Mouse (Mus musculus) neural tube, embryonic 12.5 days (tissue): Measurements from ENCODE around the gene Gnai2. TPM values are rescaled to one million over a fixed set of nuclear protein-coding genes. Genes with fewer than 3 reads are reported as not detected.

Experiments used
- ATAC-seq: fragments of 200-750 bp; cut with Nextera tagmentation; 2 replicates; pipeline ENCODE4 v1.8.0; 2017; ENCODE audit warnings: low read depth, mild to moderate bottlenecking, moderate TSS enrichment, moderate library complexity; ENCODE audit not compliant: low FRiP score
- H3K27ac ChIP-seq: fragments of 300-500 bp; sonication (generic); 2 replicates; pipeline ENCODE4 v1.5.1; 2016
- H3K27me3 ChIP-seq: fragments of 300-500 bp; sonication (generic); replicated peaks from 2 replicates; pipeline ENCODE4 v1.6.1; 2016; ENCODE audit warnings: mild to moderate bottlenecking
- H3K36me3 ChIP-seq: fragments of 300-500 bp; sonication (generic); 2 replicates; pipeline ENCODE4 v1.6.1; 2016; ENCODE audit warnings: mild to moderate bottlenecking
- H3K4me1 ChIP-seq: fragments of 300-500 bp; sonication (generic); 2 replicates; pipeline ENCODE4 v1.6.1; 2016
- H3K4me2 ChIP-seq: fragments of 300-500 bp; sonication (generic); replicated peaks from 2 replicates; pipeline ENCODE4 v1.6.1; 2016; ENCODE audit warnings: mild to moderate bottlenecking
- H3K4me3 ChIP-seq: fragments of 300-500 bp; sonication (generic); 2 replicates; pipeline ENCODE4 v1.5.1; 2016
- H3K9ac ChIP-seq: fragments of 300-500 bp; sonication (generic); 2 replicates; pipeline ENCODE4 v1.6.1; 2016; ENCODE audit warnings: mild to moderate bottlenecking
- H3K9me3 ChIP-seq: fragments of 300-500 bp; sonication (generic); 2 replicates; pipeline ENCODE4 v1.6.1; 2016; ENCODE audit warnings: mild to moderate bottlenecking
- WGBS: fragments of 180-500 bp; shearing (Covaris S2); methylation state at CpG from one replicate; pipeline ENCODE4 v1.1.7; 2016; 5-methylcytosine and 5-hydroxymethylcytosine counted together
- polyA plus RNA-seq: library from polyadenylated mRNA; unstranded; fragments of >200 nt; fragmentation: Nextera tagmentation; extraction: Ambion mirVana; gene quantifications from 2 replicates; pipeline ENCODE4 v1.2.1, GENCODE M21; 2016

Gene Gnai2
- polyA plus RNA-seq, 1 experiment from 2014 or later, result 488 TPM

DNA sequence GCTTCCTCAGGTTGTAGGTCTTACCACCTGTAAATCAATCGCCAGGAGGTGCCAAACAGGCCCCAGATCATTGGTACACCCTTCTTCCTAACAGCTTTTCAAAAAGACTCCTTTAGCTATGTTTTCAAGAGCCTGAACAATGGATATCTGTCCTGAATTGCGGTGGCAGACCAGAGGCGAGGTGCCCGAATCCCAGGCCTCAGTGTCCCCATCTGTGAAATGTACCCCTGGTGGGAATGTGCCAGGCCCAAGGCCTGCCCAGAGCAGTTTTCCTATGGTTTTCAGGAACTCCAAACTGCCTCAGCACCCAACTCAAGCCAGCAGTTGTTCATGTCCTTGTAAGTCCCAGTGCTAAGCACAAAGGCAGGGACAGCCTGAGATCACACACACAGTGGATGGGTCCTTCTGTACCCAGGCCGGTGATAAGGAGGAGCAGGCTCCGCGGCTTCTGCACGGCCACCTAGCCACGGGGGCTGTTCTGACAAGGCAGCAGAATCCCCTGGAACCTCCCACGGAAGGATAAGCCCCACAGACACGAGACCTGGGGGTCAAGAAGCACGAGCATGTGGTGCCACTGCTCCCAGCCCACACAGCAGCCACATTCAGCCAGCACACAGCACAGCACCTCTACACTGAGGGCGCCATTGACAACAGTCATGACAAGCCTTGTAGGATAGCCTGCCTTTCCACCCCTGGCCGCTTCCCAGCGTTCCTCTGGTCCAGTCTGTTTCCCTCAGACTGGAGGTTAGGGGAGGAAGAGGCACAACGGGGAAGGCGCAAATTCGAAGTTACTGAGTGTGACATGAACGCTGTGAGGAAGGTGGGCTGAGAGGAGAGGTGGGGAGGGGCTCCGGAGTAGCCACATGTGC lies 7.5 kb downstream of the Gnai2 start:
- H3K4me3 ChIP-seq, result no peak overlapping the region

DNA sequence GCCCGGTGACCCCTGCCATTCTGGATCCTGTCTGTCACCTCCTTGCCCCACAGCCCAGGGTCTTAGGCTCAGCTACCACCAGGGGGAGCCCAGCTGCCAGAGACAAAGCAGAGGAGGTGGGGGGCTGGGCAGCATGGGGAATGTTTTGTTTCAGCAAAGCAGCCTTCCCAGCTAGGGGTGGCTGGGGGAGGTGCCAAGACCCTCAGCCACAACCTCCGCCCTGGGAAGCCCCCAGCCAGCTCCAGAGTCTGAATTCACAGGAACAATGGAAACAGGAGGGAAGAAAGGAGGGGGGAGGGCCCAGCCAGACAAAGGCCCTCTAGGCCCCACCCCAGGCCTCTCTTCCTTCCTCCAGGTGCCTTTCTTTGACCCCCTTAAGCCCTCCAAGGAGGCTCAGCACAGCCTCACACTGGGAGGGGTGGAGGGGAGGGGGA lies 8.3 kb downstream of the Gnai2 start:
- H3K9me3 ChIP-seq, result no peaks in the 10 kb centered on the region
- 0% methylated on average over 2 of the region's 2 CpGs for WGBS
- H3K27ac ChIP-seq, result peak overlapping the region; percentile 96
- H3K27me3 ChIP-seq, result no peaks in the 10 kb centered on the region
- H3K9ac ChIP-seq, result peak overlapping the region; percentile 58
- ATAC-seq, result peak; percentile 45
- peak overlapping the region; percentile 99 for H3K4me2 ChIP-seq
- H3K36me3 ChIP-seq, result peaks cover 35% of the 10 kb centered on the region
- peaks cover 74% of the 10 kb centered on the region for H3K4me1 ChIP-seq
- peak overlapping the region; percentile 3; the same call in 1 of the 2 replicates for H3K4me3 ChIP-seq

More for the DNA sequence above, 7.5 kb downstream of the Gnai2 start:
- peak overlapping the region; percentile 96 for H3K27ac ChIP-seq
- H3K9me3 ChIP-seq, result no peaks in the 10 kb centered on the region
- peak overlapping the region; percentile 99 for H3K4me2 ChIP-seq
- WGBS, result 25% methylated on average over 20 of the region's 20 CpGs
- H3K27me3 ChIP-seq, result no peaks in the 10 kb centered on the region
- no peak for ATAC-seq
- H3K4me1 ChIP-seq, result peaks cover 82% of the 10 kb centered on the region
- H3K9ac ChIP-seq, result peak overlapping the region; percentile 58
- peaks cover 28% of the 10 kb centered on the region for H3K36me3 ChIP-seq

DNA sequence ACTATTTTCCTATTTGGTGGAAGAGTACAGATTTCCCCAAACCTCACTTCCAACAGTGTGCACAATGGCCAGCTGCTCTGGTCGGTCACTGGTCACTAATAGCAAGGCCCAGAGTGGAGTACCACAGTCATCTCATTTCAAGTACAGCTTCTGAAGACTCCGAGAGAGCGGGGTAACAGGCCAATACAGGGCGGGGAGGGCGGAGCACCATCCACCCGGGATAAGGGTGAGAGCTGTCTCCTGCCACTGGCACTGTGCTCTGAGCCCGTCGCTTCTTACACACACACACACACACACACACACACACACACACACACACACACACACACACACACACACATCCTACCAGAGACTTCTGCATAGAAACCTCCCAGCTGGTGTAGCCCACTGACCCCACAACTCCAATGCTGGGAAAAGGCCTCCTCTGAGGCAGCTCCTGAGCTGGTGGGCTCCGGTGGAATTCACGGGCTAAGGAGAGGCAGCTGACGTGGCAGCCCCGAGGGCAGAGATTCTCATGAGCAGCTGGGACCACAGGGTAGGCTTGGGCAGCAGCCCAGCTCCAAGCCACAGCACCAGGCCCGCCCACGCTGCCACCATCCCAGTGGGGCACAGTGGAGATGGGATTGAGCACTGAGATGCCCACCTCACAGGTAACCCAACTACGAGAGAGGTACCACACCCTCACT lies 8.9 kb downstream of the Gnai2 start:
- H3K36me3 ChIP-seq, result peaks cover 36% of the 10 kb centered on the region
- H3K9ac ChIP-seq, result peak overlapping the region; percentile 58
- WGBS, result 30% methylated on average over 13 of the region's 15 CpGs
- H3K27ac ChIP-seq, result peak overlapping the region; percentile 96
- no peaks in the 10 kb centered on the region for H3K9me3 ChIP-seq
- ATAC-seq, result peak; percentile 10
- peak overlapping the region; percentile 3; the same call in 1 of the 2 replicates for H3K4me3 ChIP-seq
- H3K4me1 ChIP-seq, result peaks cover 69% of the 10 kb centered on the region
- H3K27me3 ChIP-seq, result no peaks in the 10 kb centered on the region
- H3K4me2 ChIP-seq, result peak overlapping the region; percentile 99

DNA sequence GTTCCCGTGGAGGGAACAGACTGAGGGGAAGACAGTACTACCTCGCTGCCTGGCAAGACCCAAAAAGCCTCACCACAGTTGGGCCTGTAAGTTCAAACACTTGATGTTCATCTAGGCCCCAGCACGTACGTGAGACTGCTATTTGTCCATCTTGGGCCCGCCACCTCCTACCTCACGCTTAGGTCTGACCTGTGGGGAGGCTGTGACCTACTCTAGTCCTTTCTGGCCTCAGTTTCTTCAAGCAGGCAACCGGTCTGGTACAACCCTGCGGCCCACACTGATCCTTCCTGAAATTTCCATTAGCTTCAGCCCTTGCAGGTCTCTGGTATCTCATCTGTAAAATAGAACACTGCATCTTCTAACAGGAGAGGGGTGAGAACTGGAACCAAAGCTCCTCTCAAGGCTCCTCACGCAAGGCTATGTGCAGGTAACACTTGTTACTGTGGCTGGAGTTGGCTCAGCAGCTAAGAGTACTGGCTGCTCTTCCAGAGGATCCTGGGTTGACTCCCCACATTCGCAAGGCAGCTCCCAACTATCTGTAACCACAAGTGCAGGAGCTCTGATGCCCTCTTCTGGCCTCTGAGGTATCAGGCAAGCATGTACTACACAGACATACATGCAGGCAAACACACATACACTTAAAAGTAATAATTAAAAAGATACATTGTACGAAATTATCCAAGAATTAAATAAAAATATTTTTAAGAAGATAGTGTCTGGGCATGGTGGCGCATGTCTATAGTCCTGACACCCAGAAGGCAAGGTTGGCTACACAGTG lies 9.6 kb downstream of the Gnai2 start:
- no peak for ATAC-seq
- Histone ChIP-seq H3K4me1 (peaks cover 61% of the 10 kb centered on the region), H3K4me3 (no peak overlapping the region), H3K4me2 (peak overlapping the region; percentile 99; the same call in 1 of the 2 replicates), H3K9me3 (no peaks in the 10 kb centered on the region), H3K9ac (peak overlapping the region; percentile 29; the same call in 1 of the 2 replicates), H3K36me3 (peaks cover 36% of the 10 kb centered on the region), H3K27ac (peak overlapping the region; percentile 96; the same call in 1 of the 2 replicates), H3K27me3 (no peaks in the 10 kb centered on the region)
- 89% methylated on average over 12 of the region's 12 CpGs for WGBS

DNA sequence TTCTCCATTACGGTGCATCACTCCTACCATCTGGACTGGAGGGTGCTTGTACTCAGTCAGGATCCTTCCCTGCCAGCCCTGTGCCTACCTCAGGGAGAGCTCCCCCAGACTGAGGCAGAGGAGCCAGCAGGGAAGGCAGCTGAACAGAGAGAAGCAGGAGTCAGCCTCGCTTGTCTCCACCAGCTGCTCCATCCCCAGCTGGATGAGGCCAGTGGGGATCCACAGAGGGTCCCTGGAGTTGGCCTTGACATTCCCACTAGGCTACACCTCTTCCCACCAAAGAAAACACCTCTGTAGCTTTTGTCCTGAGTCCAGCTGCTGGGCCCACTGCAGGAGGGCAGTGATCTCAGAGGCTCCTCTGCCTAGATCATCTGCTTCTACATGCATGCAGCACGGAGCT lies 10.2 kb downstream of the Gnai2 start:
- H3K9ac ChIP-seq, result peak overlapping the region; percentile 29; the same call in 1 of the 2 replicates
- H3K4me1 ChIP-seq, result peaks cover 55% of the 10 kb centered on the region
- peaks cover 41% of the 10 kb centered on the region for H3K36me3 ChIP-seq
- no peak overlapping the region for H3K4me2 ChIP-seq
- H3K27me3 ChIP-seq, result no peaks in the 10 kb centered on the region
- no peak overlapping the region for H3K27ac ChIP-seq
- ATAC-seq, result no peak
- no peaks in the 10 kb centered on the region for H3K9me3 ChIP-seq
- H3K4me3 ChIP-seq, result no peak overlapping the region
- whole genome bisulfite sequencing, result 77% methylated on average over 3 of the region's 3 CpGs

DNA sequence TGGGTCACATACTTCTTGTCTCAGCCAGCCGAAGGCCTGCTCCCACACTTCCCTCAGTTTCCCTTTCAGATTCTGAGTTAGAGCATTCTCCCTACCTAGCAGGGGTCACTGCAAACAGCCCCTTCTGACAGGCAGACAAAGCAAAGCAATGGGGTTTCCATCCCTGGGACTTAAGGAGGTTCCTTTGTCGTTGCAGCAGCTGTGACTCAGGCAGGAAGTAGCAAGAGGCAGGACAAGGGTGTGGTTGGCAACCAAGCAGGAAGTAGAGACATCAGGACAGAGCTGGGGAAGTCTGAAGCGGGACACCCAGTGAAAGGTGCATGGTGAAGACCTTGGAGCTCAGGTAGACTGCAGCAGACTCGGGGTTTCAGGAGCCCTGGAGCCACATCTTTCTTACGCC lies 10.6 kb downstream of the Gnai2 start:
- Histone ChIP-seq H3K27ac (no peak overlapping the region), H3K36me3 (peaks cover 45% of the 10 kb centered on the region), H3K9ac (0 out of 2 replicates have a peak overlapping the region, but pooled peaks have one; percentile 29)

DNA sequence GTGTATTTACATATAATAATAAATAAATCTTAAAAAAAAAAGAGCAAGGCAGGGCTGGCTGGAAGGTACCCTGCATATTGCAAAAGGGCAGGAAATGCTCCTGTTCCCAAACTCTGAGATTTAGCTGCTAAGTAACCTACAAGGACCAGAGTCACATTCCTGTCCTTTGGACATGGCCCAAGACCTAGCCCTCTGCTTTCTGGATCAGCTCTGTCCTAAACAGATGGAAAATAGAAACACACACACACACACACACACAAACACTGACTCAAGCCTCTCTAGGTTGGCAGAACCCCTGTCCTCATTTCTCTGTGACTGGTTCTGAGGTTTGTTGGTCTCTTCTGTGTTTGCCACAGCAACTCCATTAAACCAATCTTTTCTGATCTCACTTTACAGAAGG lies 14.2 kb downstream of the Gnai2 start:
- Histone ChIP-seq H3K4me2 (no peak overlapping the region), H3K9ac (no peak overlapping the region), H3K4me3 (no peak overlapping the region), H3K27ac (no peak overlapping the region), H3K27me3 (no peaks in the 10 kb centered on the region), H3K36me3 (peaks cover 70% of the 10 kb centered on the region), H3K9me3 (no peaks in the 10 kb centered on the region), H3K4me1 (peaks cover 29% of the 10 kb centered on the region)
- ATAC-seq, result no peak

More for the DNA sequence above, 10.6 kb downstream of the Gnai2 start:
- H3K4me3 ChIP-seq, result no peak overlapping the region
- peaks cover 55% of the 10 kb centered on the region for H3K4me1 ChIP-seq
- no peak overlapping the region for H3K4me2 ChIP-seq
- 68% methylated on average over 5 of the region's 5 CpGs for WGBS
- no peaks in the 10 kb centered on the region for H3K9me3 ChIP-seq
- ATAC-seq, result no peak
- no peaks in the 10 kb centered on the region for H3K27me3 ChIP-seq

DNA sequence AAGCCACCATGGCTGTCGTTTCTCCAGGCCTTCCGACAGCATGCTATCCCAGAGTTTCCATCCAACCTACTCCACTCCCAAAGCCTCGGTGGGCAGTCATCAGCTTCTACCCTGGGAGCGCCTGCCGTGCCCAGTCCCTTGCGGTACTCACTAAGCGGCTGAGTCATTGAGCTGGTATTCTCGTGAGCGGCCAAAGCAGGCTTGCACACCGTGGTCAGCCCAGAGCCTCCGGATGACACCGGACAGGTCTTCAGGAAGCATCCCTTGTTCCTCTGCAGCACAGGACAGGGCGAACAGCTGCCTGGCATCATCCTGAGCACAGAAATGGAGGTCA lies 15.7 kb downstream of the Gnai2 start:
- H3K27me3 ChIP-seq, result no peaks in the 10 kb centered on the region
- 0 out of 2 replicates have a peak overlapping the region, but pooled peaks have one; percentile 1 for H3K9ac ChIP-seq
- ATAC-seq, result no peak
- no peak overlapping the region for H3K4me3 ChIP-seq
- peaks cover 29% of the 10 kb centered on the region for H3K4me1 ChIP-seq
- H3K9me3 ChIP-seq, result no peaks in the 10 kb centered on the region
- H3K36me3 ChIP-seq, result peaks cover 75% of the 10 kb centered on the region
- H3K4me2 ChIP-seq, result no peak overlapping the region
- H3K27ac ChIP-seq, result no peak overlapping the region
- 87% methylated on average over 13 of the region's 13 CpGs for WGBS

DNA sequence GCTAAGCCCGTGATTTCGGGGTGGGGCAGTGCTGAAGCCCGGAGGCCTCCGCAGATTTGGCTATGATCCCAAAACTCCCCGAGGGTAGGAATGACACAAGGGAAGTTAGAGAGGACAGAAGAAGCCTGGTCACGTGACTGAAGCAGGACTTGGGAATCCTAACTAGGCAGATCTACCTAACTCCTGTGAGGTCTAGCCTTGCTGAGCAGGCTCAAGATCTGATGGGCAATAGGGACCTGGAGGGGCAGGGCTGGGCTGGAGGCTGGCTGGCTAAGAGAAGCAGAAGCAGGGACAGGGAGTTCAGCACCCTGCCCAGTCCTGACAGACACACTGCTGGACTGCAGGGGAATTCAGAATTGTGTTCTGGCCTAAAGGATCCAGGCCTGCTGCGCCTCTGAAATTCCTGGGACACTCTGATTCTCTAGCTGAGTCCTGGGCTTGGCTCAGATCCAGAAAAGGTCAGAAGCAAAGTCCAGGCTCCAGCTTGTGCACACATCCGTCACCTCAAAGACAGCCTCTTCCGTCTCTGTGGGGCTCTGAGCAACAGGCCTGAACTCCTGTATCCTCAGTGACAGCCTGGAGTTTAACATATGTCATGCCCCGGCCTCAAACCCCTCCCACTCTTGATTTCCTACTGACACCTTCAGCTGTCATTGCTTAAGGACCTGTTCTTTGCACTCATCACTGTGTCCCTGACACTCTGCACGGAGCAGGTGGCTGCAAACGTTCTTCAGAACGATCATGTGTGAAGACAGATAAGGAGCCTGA lies 16.2 kb downstream of the Gnai2 start:
- H3K27ac ChIP-seq, result peak overlapping the region; percentile 53; the same call in 1 of the 2 replicates
- no peak overlapping the region for H3K4me3 ChIP-seq
- H3K27me3 ChIP-seq, result no peaks in the 10 kb centered on the region
- no peaks in the 10 kb centered on the region for H3K9me3 ChIP-seq
- H3K4me2 ChIP-seq, result no peak overlapping the region
- H3K9ac ChIP-seq, result no peak overlapping the region
- no peak for ATAC-seq
- 71% methylated on average over 13 of the region's 13 CpGs for WGBS
- H3K4me1 ChIP-seq, result peaks cover 26% of the 10 kb centered on the region
- H3K36me3 ChIP-seq, result peaks cover 75% of the 10 kb centered on the region

DNA sequence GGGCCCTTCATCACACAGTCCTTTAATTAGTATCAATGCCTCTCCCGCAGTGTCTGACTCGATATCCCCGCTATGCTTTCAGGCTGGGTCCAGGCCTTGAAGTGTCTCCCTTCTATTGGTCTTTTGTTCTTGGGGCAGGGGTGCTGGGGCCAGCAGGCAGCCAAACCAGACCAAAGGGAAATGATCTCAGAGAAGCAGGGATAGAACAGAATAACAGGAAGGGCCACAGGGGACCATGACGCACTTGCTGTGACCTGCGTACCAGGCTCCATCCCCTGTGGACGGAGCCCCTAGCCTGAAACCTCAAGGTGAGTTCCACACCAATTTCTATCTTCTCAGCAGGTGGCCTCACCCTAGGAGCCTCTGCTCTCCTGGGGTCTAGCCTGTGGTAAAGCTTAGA lies 17.1 kb downstream of the Gnai2 start:
- Histone ChIP-seq H3K9me3 (no peaks in the 10 kb centered on the region), H3K36me3 (peaks cover 75% of the 10 kb centered on the region), H3K4me3 (no peak overlapping the region), H3K27me3 (no peaks in the 10 kb centered on the region), H3K9ac (no peak overlapping the region), H3K27ac (no peak overlapping the region), H3K4me1 (peaks cover 26% of the 10 kb centered on the region), H3K4me2 (no peak overlapping the region)
- 91% methylated on average over 6 of the region's 6 CpGs for WGBS
- ATAC-seq, result no peak

DNA sequence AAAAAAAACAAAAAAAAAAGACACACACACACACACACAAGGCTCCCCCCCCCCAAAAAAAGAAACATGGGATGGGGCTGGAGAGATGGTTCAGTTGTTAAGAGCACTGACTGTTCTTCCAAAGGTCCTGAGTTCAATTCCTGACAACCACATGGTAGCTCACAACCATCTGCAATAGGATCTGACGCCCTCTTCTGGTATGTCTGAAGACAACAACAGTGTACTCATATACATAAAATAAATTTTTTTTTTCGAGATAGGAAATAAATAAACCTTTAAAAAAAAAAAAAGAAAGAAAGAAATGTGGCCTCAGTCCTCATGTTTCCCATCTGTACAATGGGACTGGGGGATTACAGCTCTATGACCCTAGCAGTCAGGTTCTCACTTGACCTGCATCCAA lies 17.7 kb downstream of the Gnai2 start:
- no peak overlapping the region for H3K4me2 ChIP-seq
- no peak overlapping the region for H3K9ac ChIP-seq
- H3K27ac ChIP-seq, result no peak overlapping the region
- peaks cover 69% of the 10 kb centered on the region for H3K36me3 ChIP-seq
- 81% methylated on average over 2 of the region's 2 CpGs for WGBS
- ATAC-seq, result no peak
- no peak overlapping the region for H3K4me3 ChIP-seq
- H3K4me1 ChIP-seq, result peaks cover 26% of the 10 kb centered on the region
- no peaks in the 10 kb centered on the region for H3K27me3 ChIP-seq
- H3K9me3 ChIP-seq, result no peaks in the 10 kb centered on the region
